Mouse (Mus musculus): Measurements from ENCODE around the gene Haus2.

- TF ChIP-seq POLR2A (IDR thresholded peaks at IDR 0.05; ENCODE audit: control insufficient read depth, low read depth, low read length) (no peak), CTCF (IDR thresholded peaks at IDR 0.05; ENCODE audit: control insufficient read depth, insufficient read depth, insufficient replicate concordance, low read depth, low read length) (no peak)
Observed at GRCm38 (mm10) chr2:120577799-120578198, 31.4 kb upstream of the Haus2 start.

Data from testis, adult 2 months (tissue).